Mouse (Mus musculus) kidney, adult 2 months (tissue): ENCODE data around the gene Ldb2. TPM values are rescaled to one million over a fixed set of nuclear protein-coding genes. Genes with fewer than 3 reads are reported as not detected.

ENCODE experiments used
- DNase-seq: peaks from one replicate; pipeline ENCODE4 v3.0.0; 2021
- H3K27ac ChIP-seq: fragments of 200-500 bp; 2 replicates; pipeline ENCODE4 v1.5.1; 2012; ENCODE audit warnings: low read depth, low read length, control low read depth, inconsistent platforms; ENCODE audit not compliant: insufficient read depth
- H3K27me3 ChIP-seq: fragments of 200-500 bp; replicated peaks from 2 replicates; pipeline ENCODE4 v1.6.1; 2012; ENCODE audit warnings: mild to moderate bottlenecking, moderate library complexity, low read length, inconsistent platforms; ENCODE audit not compliant: control insufficient read depth, insufficient read depth
- H3K36me3 ChIP-seq: fragments of 200-500 bp; 2 replicates; pipeline ENCODE4 v1.6.1; 2012; ENCODE audit warnings: mild to moderate bottlenecking, moderate library complexity, low read length, inconsistent platforms; ENCODE audit not compliant: control insufficient read depth, insufficient read depth
- H3K4me1 ChIP-seq: fragments of 200-500 bp; 2 replicates; pipeline ENCODE4 v1.6.1; 2011; ENCODE audit warnings: low read length; ENCODE audit not compliant: control insufficient read depth, insufficient read depth
- H3K4me3 ChIP-seq: fragments of 200-500 bp; 2 replicates; pipeline ENCODE4 v1.5.1; 2011; ENCODE audit warnings: mild to moderate bottlenecking, low read depth, low read length, control low read depth; ENCODE audit not compliant: insufficient read depth
- CTCF ChIP-seq: fragments of 200-500 bp; conservative IDR thresholded peaks from 2 replicates; pipeline ENCODE4 v1.5.1; 2011; ENCODE audit warnings: low read depth, mild to moderate bottlenecking, control low read depth, low read length, moderate library complexity, mixed read lengths; ENCODE audit not compliant: insufficient read depth, insufficient read length
- POLR2A ChIP-seq: fragments of 200-500 bp; IDR thresholded peaks from one replicate; pipeline ENCODE4 v1.6.1; 2011; ENCODE audit warnings: low read depth, low read length, control low read depth
- WGBS: fragments of 180-500 bp; shearing (Covaris S2); methylation state at CpG from one replicate; pipeline ENCODE4 v1.1.7; 2018; 5-methylcytosine and 5-hydroxymethylcytosine counted together
- polyA plus RNA-seq: library from polyadenylated mRNA; depleted of rRNA; stranded (reverse); fragments of >200 nt; gene quantifications from 2 replicates; pipeline ENCODE4 v1.2.3, GENCODE M21; 2012

Ldb2 gene
- polyA plus RNA-seq, 1 experiment: 55.0 TPM

DNA sequence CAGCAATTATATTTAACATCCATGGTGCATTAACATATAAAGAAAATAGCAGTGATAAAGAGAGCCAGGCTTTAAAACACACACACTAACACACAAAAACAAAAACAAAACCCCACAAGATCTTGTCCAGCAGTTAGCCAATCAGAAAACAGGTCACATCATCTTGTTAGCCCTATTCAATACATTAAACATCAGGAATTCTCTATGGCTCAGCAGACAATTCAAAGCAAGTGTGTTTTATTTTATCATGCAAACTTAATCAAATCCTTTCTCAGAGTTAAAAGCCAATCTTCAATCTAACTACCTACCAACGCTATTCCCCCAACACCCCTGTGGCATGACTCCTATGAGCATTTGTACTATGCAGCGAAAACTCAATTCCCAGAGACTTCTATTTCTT, 1.4 kb downstream of the Ldb2 start:
- H3K4me3 ChIP-seq: peak overlapping the region; percentile 63
- DNase-seq: peak; percentile 19
- H3K27ac ChIP-seq: peak overlapping the region; percentile 68
- TF ChIP-seq POLR2A (no peak), CTCF (no peak)
- H3K27me3 ChIP-seq: no peaks in the 10 kb centered on the region
- no peaks in the 10 kb centered on the region for H3K4me1 ChIP-seq
- 32% methylated on average over 2 of the region's 2 CpGs for WGBS
- H3K36me3 ChIP-seq: no peaks in the 10 kb centered on the region

GRCm38 (mm10) chr5:44784591-44784990, 14.9 kb downstream of the Ldb2 start:
- H3K27ac ChIP-seq: no peak overlapping the region
- 60% methylated on average over 3 of the region's 3 CpGs for WGBS

GRCm38 (mm10) chr5:44779340-44779739, 20.1 kb downstream of the Ldb2 start:
- WGBS: 80% methylated on average over 4 of the region's 4 CpGs
- no peaks in the 10 kb centered on the region for H3K4me1 ChIP-seq
- H3K27me3 ChIP-seq: no peaks in the 10 kb centered on the region
- no peak for DNase-seq
- no peaks in the 10 kb centered on the region for H3K36me3 ChIP-seq
- H3K27ac ChIP-seq: no peak overlapping the region
- TF ChIP-seq POLR2A (no peak), CTCF (no peak)
- no peak overlapping the region for H3K4me3 ChIP-seq

More at GRCm38 (mm10) chr5:44784591-44784990, 14.9 kb downstream of the Ldb2 start:
- no peaks in the 10 kb centered on the region for H3K4me1 ChIP-seq
- no peaks in the 10 kb centered on the region for H3K27me3 ChIP-seq
- DNase-seq: no peak
- no peak overlapping the region for H3K4me3 ChIP-seq
- H3K36me3 ChIP-seq: no peaks in the 10 kb centered on the region
- no peak for TF ChIP-seq CTCF
- TF ChIP-seq POLR2A: no peak

DNA sequence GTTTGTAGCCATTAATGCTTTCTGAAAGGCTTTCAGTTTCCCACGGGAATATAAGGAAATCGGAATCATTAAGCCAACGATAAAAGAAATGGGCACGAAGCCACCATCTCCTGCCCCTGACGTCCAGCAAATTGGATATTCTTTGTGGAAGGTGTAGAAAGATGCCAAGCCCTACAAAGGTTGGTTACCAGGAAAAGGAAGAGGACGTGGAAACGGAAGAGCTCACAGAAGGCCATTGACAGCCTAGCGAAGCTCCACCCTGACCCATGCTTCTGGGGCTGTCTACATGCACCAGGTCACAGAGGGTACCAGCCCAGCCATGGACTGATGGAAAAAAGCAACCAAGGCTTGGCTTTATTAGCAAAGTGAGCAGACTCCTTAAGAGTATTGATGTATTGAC, 31.0 kb downstream of the Ldb2 start:
- peak overlapping the region; percentile 50 for H3K27ac ChIP-seq
- no peak overlapping the region for H3K4me3 ChIP-seq
- peaks cover 5% of the 10 kb centered on the region; the same call in 1 of the 2 replicates for H3K4me1 ChIP-seq
- peak; percentile 68 for DNase-seq
- TF ChIP-seq CTCF: no peak
- TF ChIP-seq POLR2A: no peak
- 67% methylated on average over 8 of the region's 8 CpGs for WGBS
- H3K27me3 ChIP-seq: no peaks in the 10 kb centered on the region
- no peaks in the 10 kb centered on the region for H3K36me3 ChIP-seq

GRCm38 (mm10) chr5:44764911-44765310, 34.6 kb downstream of the Ldb2 start:
- Histone ChIP-seq H3K4me3 (no peak overlapping the region), H3K36me3 (no peaks in the 10 kb centered on the region), H3K27ac (peak overlapping the region; percentile 39), H3K4me1 (peaks cover 5% of the 10 kb centered on the region; the same call in 1 of the 2 replicates), H3K27me3 (no peaks in the 10 kb centered on the region)
- TF ChIP-seq POLR2A: no peak
- no peak for TF ChIP-seq CTCF
- DNase-seq: peak; percentile 76
- 72% methylated on average over 7 of the region's 7 CpGs for WGBS

- TF ChIP-seq POLR2A (no peak), CTCF (no peak)
- H3K4me3 ChIP-seq: no peak overlapping the region
- H3K27ac ChIP-seq: peak overlapping the region; percentile 74
- H3K36me3 ChIP-seq: no peaks in the 10 kb centered on the region
- 67% methylated on average over 4 of the region's 4 CpGs for WGBS
- DNase-seq: peak; percentile 37
- H3K4me1 ChIP-seq: no peaks in the 10 kb centered on the region
- H3K27me3 ChIP-seq: no peaks in the 10 kb centered on the region
Measured at GRCm38 (mm10) chr5:44759178-44759577, 40.3 kb downstream of the Ldb2 start.

DNA sequence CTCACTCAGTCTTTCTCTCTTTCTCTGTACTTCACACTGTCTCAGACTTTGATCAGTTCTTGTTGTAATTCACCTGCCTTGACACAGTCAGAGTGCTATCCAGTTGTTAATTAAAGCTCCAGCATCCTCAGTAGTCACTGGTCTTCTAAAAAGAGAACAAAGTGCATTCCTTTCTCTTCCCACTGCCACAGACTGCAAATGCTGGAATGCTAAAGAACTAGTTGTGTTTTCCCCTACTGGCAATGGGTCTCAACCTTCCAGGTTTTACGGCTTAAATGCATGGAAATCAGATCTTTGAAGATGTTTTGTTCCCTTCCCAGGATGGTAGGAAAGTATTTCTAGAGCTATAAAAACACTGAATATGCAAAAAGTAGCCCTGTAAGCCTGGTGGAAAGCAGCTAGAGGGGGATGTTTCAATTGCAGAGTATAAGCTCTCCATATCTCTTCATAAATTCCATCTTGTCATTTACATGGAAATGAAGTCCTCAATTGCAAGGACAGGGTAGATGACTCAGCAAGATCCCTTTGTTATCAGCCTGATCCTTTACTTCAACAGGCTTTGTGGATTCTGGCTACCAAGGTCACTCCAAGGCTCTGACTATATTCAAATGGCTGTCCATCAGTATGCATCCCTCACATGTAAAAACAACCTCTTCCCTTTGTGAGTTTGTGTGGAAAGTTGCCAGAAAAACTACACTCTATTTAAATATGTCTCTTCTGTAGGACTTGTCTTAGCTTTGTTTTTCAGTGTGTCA, 45.1 kb downstream of the Ldb2 start:
- 52% methylated on average over 1 of the region's 1 CpGs for WGBS
- Histone ChIP-seq H3K27ac (no peak overlapping the region), H3K4me1 (no peaks in the 10 kb centered on the region), H3K4me3 (no peak overlapping the region), H3K27me3 (no peaks in the 10 kb centered on the region), H3K36me3 (no peaks in the 10 kb centered on the region)
- no peak for TF ChIP-seq CTCF
- no peak for TF ChIP-seq POLR2A
- no peak for DNase-seq
